Mouse (Mus musculus): ENCODE results near the gene Arnt. TPM values are rescaled to one million over a fixed set of nuclear protein-coding genes. Genes with fewer than 3 reads are reported as not detected.

Gene Arnt
- polyA plus RNA-seq, 1 experiment from 2014 or later = 56.1 TPM

- Histone ChIP-seq H3K27ac (no peak overlapping the region), H3K27me3 (no peaks in the 10 kb centered on the region), H3K36me3 (peaks cover 84% of the 10 kb centered on the region), H3K4me1 (no peaks in the 10 kb centered on the region), H3K4me3 (no peak overlapping the region), H3K9ac (no peak overlapping the region), H3K4me2 (replicated peaks) (no peak overlapping the region), H3K9me3 (no peaks in the 10 kb centered on the region)
- no peak for ATAC-seq (ENCODE audit: low FRiP score, low read depth)
- WGBS = 97% methylated on average over 1 of the region's 1 CpGs
These were observed 44.8 kb downstream of the Arnt start for GRCm38 (mm10) chr3:95478966-95479365.

- Histone ChIP-seq H3K4me2 (replicated peaks) (no peak overlapping the region), H3K36me3 (peaks cover 79% of the 10 kb centered on the region), H3K27me3 (no peaks in the 10 kb centered on the region), H3K9me3 (no peaks in the 10 kb centered on the region), H3K4me3 (no peak overlapping the region), H3K9ac (no peak overlapping the region), H3K4me1 (no peaks in the 10 kb centered on the region), H3K27ac (no peak overlapping the region)
- no peak for ATAC-seq (ENCODE audit: low FRiP score, low read depth)
- WGBS = 91% methylated on average over 2 of the region's 2 CpGs
These were observed 52.2 kb downstream of the Arnt start for GRCm38 (mm10) chr3:95486421-95486820.

GRCm38 (mm10) chr3:95488679-95489078 is 54.5 kb downstream of the Arnt start:
- WGBS = 94% methylated on average over 3 of the region's 3 CpGs
- no peak for ATAC-seq (ENCODE audit: low FRiP score, low read depth)
- peaks cover 84% of the 10 kb centered on the region for H3K36me3 ChIP-seq

GRCm38 (mm10) chr3:95490238-95490637 is 56.0 kb downstream of the Arnt start:
- H3K27me3 ChIP-seq = no peaks in the 10 kb centered on the region
- H3K4me2 ChIP-seq (replicated peaks) = no peak overlapping the region
- no peak overlapping the region for H3K4me3 ChIP-seq
- H3K9me3 ChIP-seq = no peaks in the 10 kb centered on the region
- H3K27ac ChIP-seq = no peak overlapping the region
- ATAC-seq (ENCODE audit: low FRiP score, low read depth) = no peak
- no peak overlapping the region for H3K9ac ChIP-seq
- WGBS = 89% methylated on average over 2 of the region's 2 CpGs
- H3K36me3 ChIP-seq = peaks cover 90% of the 10 kb centered on the region
- H3K4me1 ChIP-seq = no peaks in the 10 kb centered on the region

More at GRCm38 (mm10) chr3:95488679-95489078, 54.5 kb downstream of the Arnt start:
- no peak overlapping the region for H3K4me2 ChIP-seq (replicated peaks)
- no peak overlapping the region for H3K27ac ChIP-seq
- no peak overlapping the region for H3K4me3 ChIP-seq
- H3K9me3 ChIP-seq = no peaks in the 10 kb centered on the region
- H3K4me1 ChIP-seq = no peaks in the 10 kb centered on the region
- H3K27me3 ChIP-seq = no peaks in the 10 kb centered on the region
- H3K9ac ChIP-seq = no peak overlapping the region

GRCm38 (mm10) chr3:95494342-95494741 is 60.2 kb downstream of the Arnt start:
- H3K9me3 ChIP-seq = no peaks in the 10 kb centered on the region
- H3K4me2 ChIP-seq (replicated peaks) = no peak overlapping the region
- H3K27ac ChIP-seq = no peak overlapping the region
- 34% methylated on average over 6 of the region's 6 CpGs for WGBS
- H3K4me3 ChIP-seq = no peak overlapping the region
- peaks cover 72% of the 10 kb centered on the region for H3K36me3 ChIP-seq
- ATAC-seq (ENCODE audit: low FRiP score, low read depth) = no peak
- no peaks in the 10 kb centered on the region for H3K27me3 ChIP-seq
- no peak overlapping the region for H3K9ac ChIP-seq
- peaks cover 9% of the 10 kb centered on the region for H3K4me1 ChIP-seq

GRCm38 (mm10) chr3:95498229-95498628 is 64.0 kb downstream of the Arnt start:
- Histone ChIP-seq H3K36me3 (peaks cover 37% of the 10 kb centered on the region), H3K27me3 (no peaks in the 10 kb centered on the region), H3K9me3 (no peaks in the 10 kb centered on the region), H3K4me3 (no peak overlapping the region), H3K4me2 (replicated peaks) (no peak overlapping the region), H3K27ac (no peak overlapping the region), H3K9ac (no peak overlapping the region), H3K4me1 (peaks cover 21% of the 10 kb centered on the region)
- WGBS = 90% methylated on average over 2 of the region's 2 CpGs
- no peak for ATAC-seq (ENCODE audit: low FRiP score, low read depth)

GRCm38 (mm10) chr3:95499024-95499423 is 64.8 kb downstream of the Arnt start, which contains the start of gene Ctsk:
Ctsk (plus strand) TSS chr3:95499256.
- Histone ChIP-seq H3K36me3 (peaks cover 30% of the 10 kb centered on the region), H3K4me2 (replicated peaks) (peak within 1 kb of the TSS; percentile 60), H3K9me3 (no peaks in the 10 kb centered on the region), H3K4me3 (peak within 1 kb of the TSS; percentile 36), H3K4me1 (peaks cover 21% of the 10 kb centered on the region), H3K9ac (peak within 1 kb of the TSS; percentile 57), H3K27ac (peak within 1 kb of the TSS; percentile 77), H3K27me3 (no peaks in the 10 kb centered on the region)
- ATAC-seq (ENCODE audit: low FRiP score, low read depth) = no peak
- WGBS = 48% methylated on average over 7 of the region's 7 CpGs

- peak overlapping the region; percentile 36 for H3K4me3 ChIP-seq
- H3K9me3 ChIP-seq = no peaks in the 10 kb centered on the region
- H3K4me1 ChIP-seq = peaks cover 21% of the 10 kb centered on the region
- no peaks in the 10 kb centered on the region for H3K27me3 ChIP-seq
- H3K27ac ChIP-seq = peak overlapping the region; percentile 77
- H3K4me2 ChIP-seq (replicated peaks) = peak overlapping the region; percentile 60
- peak overlapping the region; percentile 57 for H3K9ac ChIP-seq
- 16% methylated on average over 10 of the region's 10 CpGs for WGBS
- peak; percentile 66 for ATAC-seq (ENCODE audit: low FRiP score, low read depth)
- H3K36me3 ChIP-seq = peaks cover 24% of the 10 kb centered on the region
These were observed 65.4 kb downstream of the Arnt start for GRCm38 (mm10) chr3:95499496-95500140.

- Histone ChIP-seq H3K27ac (no peak overlapping the region), H3K27me3 (no peaks in the 10 kb centered on the region), H3K9ac (no peak overlapping the region), H3K9me3 (no peaks in the 10 kb centered on the region), H3K4me3 (no peak overlapping the region), H3K36me3 (peaks cover 9% of the 10 kb centered on the region), H3K4me2 (replicated peaks) (no peak overlapping the region), H3K4me1 (peaks cover 21% of the 10 kb centered on the region)
- no peak for ATAC-seq (ENCODE audit: low FRiP score, low read depth)
- 69% methylated on average over 2 of the region's 2 CpGs for WGBS
These were observed 68.1 kb downstream of the Arnt start for GRCm38 (mm10) chr3:95502312-95502711.

GRCm38 (mm10) chr3:95509348-95509747 is 75.2 kb downstream of the Arnt start:
- H3K4me3 ChIP-seq = no peak overlapping the region
- H3K27ac ChIP-seq = no peak overlapping the region
- H3K4me2 ChIP-seq (replicated peaks) = no peak overlapping the region
- H3K27me3 ChIP-seq = no peaks in the 10 kb centered on the region
- no peaks in the 10 kb centered on the region for H3K4me1 ChIP-seq
- H3K9me3 ChIP-seq = no peaks in the 10 kb centered on the region
- peaks cover 20% of the 10 kb centered on the region for H3K36me3 ChIP-seq
- no peak for ATAC-seq (ENCODE audit: low FRiP score, low read depth)
- no peak overlapping the region for H3K9ac ChIP-seq
- WGBS = 58% methylated on average over 6 of the region's 6 CpGs

GRCm38 (mm10) chr3:95511611-95512180 is 77.5 kb downstream of the Arnt start:
- Histone ChIP-seq H3K4me3 (no peak overlapping the region), H3K27ac (no peak overlapping the region), H3K4me1 (no peaks in the 10 kb centered on the region), H3K4me2 (replicated peaks) (no peak overlapping the region), H3K27me3 (no peaks in the 10 kb centered on the region), H3K36me3 (peaks cover 17% of the 10 kb centered on the region), H3K9ac (no peak overlapping the region), H3K9me3 (no peaks in the 10 kb centered on the region)
- 79% methylated on average over 9 of the region's 9 CpGs for WGBS
- no peak for ATAC-seq (ENCODE audit: low FRiP score, low read depth)

GRCm38 (mm10) chr3:95516614-95517041 is 82.4 kb downstream of the Arnt start:
- H3K27ac ChIP-seq = no peak overlapping the region; the same call in 1 of the 2 replicates

More at GRCm38 (mm10) chr3:95516614-95517041, 82.4 kb downstream of the Arnt start:
- H3K9ac ChIP-seq = no peak overlapping the region
- H3K4me1 ChIP-seq = 0 out of 2 replicates have a peak, but pooled peaks cover 3% of the 10 kb centered on the region
- H3K4me3 ChIP-seq = no peak overlapping the region
- no peaks in the 10 kb centered on the region for H3K9me3 ChIP-seq
- 86% methylated on average over 3 of the region's 3 CpGs for WGBS
- no peak for ATAC-seq (ENCODE audit: low FRiP score, low read depth)
- H3K36me3 ChIP-seq = no peaks in the 10 kb centered on the region
- no peaks in the 10 kb centered on the region for H3K27me3 ChIP-seq
- no peak overlapping the region for H3K4me2 ChIP-seq (replicated peaks)
